ENCODE assay signal across 8 mouse cellular contexts in the genomic region with DNA sequence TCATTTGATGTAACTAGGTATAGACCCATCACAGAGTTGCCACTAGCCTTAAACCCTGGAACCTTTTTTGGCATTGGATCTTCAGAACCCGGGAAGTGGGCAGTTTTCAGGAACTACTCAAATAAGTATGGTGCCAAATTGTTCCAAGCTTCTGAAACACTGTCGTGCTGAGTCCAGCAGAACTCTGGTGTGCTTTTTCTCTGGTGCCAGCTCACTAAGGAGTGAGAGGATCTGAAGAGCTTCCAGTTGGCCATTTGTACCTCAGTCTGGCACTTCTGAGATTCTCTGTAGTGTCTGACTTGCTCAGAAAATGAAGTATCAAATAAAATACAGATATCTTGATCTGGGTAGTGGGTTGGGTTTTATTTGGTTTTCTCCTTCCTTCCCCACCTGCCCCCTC.
"Had no signal": no experiment of that assay in that cellular context is flagged by ENCODE, and none has a peak within 500 bp of the region (broad histone marks: within the 10 kb centered on the region; RNA-seq: fewer than 3 reads in every experiment).

No protein-coding gene starts in this region.

- DNase-seq: kidney, postnatal 10 days; kidney, postnatal 4 days; left cerebral cortex, postnatal 4 days; liver, postnatal 0 days; lung, embryonic 14.5 days; right cerebral cortex, postnatal 25 days; spleen, adult 18-20 months; thymus, postnatal 25 days had no signal
